Mouse (Mus musculus): ENCODE measurements at regions not wholly inside any gene's neighbourhood (a gene's known extent, or its start where the extent isn't known, plus 50 kb on each side); places are given as distances from the start of the nearest gene placed in this dataset.

- no peaks in the 10 kb centered on the region; the same call in 1 of the 2 replicates for H3K4me1 ChIP-seq (ENCODE audit: control insufficient read depth, insufficient read depth, low read length)
- no peaks in the 10 kb centered on the region for H3K27me3 ChIP-seq (ENCODE audit: control insufficient read depth, insufficient read depth, low read length)
- H3K36me3 ChIP-seq (ENCODE audit: control insufficient read depth, insufficient read depth, low read length): no peaks in the 10 kb centered on the region
- no peak overlapping the region for H3K4me3 ChIP-seq (ENCODE audit: low read depth, low read length)
- no peak overlapping the region for H3K27ac ChIP-seq (ENCODE audit: low read depth, low read length)
- no peak overlapping the region for H3K9ac ChIP-seq (ENCODE audit: low read length)
- H3K9me3 ChIP-seq (ENCODE audit: control insufficient read depth, low read length): no peaks in the 10 kb centered on the region
- 50% methylated on average over 7 of the region's 7 CpGs for WGBS
- DNase-seq (ENCODE audit: low spot score, missing footprints) (no peak), ATAC-seq (ENCODE audit: low FRiP score) (peak; percentile 85)
- no peak overlapping the region for H3K4me2 ChIP-seq
These were observed 209.5 kb downstream of the Btg1 start for GRCm38 (mm10) chr10:96826234-96826788.

- no peaks in the 10 kb centered on the region for H3K27me3 ChIP-seq (ENCODE audit: control insufficient read depth, insufficient read depth, low read length)
- no peak overlapping the region for H3K27ac ChIP-seq (ENCODE audit: low read depth, low read length)
- DNase-seq (ENCODE audit: low spot score, missing footprints): no peak
- H3K4me2 ChIP-seq: no peak overlapping the region
- H3K9me3 ChIP-seq (ENCODE audit: control insufficient read depth, low read length): no peaks in the 10 kb centered on the region
- H3K36me3 ChIP-seq (ENCODE audit: control insufficient read depth, insufficient read depth, low read length): no peaks in the 10 kb centered on the region
- no peak for ATAC-seq (ENCODE audit: low FRiP score)
- no peak overlapping the region for H3K4me3 ChIP-seq (ENCODE audit: low read depth, low read length)
- 85% methylated on average over 5 of the region's 5 CpGs for WGBS
- H3K9ac ChIP-seq (ENCODE audit: low read length): no peak overlapping the region
- no peaks in the 10 kb centered on the region; the same call in 1 of the 2 replicates for H3K4me1 ChIP-seq (ENCODE audit: control insufficient read depth, insufficient read depth, low read length)
These were observed 211.2 kb downstream of the Btg1 start for GRCm38 (mm10) chr10:96827971-96828370.

GRCm38 (mm10) chr10:96828581-96829246 lies 211.9 kb downstream of the Btg1 start:
- Histone ChIP-seq H3K9ac (ENCODE audit: low read length) (no peak overlapping the region), H3K27ac (ENCODE audit: low read depth, low read length) (no peak overlapping the region), H3K9me3 (ENCODE audit: control insufficient read depth, low read length) (no peaks in the 10 kb centered on the region), H3K27me3 (ENCODE audit: control insufficient read depth, insufficient read depth, low read length) (no peaks in the 10 kb centered on the region), H3K4me2 (no peak overlapping the region), H3K4me3 (ENCODE audit: low read depth, low read length) (no peak overlapping the region), H3K4me1 (ENCODE audit: control insufficient read depth, insufficient read depth, low read length) (no peaks in the 10 kb centered on the region; the same call in 1 of the 2 replicates), H3K36me3 (ENCODE audit: control insufficient read depth, insufficient read depth, low read length) (no peaks in the 10 kb centered on the region)
- 85% methylated on average over 7 of the region's 7 CpGs for WGBS
- ATAC-seq (ENCODE audit: low FRiP score): no peak
- no peak for DNase-seq (ENCODE audit: low spot score, missing footprints)

GRCm38 (mm10) chr10:96831071-96831470 lies 214.3 kb downstream of the Btg1 start:
- DNase-seq (ENCODE audit: low spot score, missing footprints): no peak
- no peak overlapping the region for H3K4me2 ChIP-seq
- WGBS: 72% methylated on average over 12 of the region's 12 CpGs
- no peaks in the 10 kb centered on the region for H3K27me3 ChIP-seq (ENCODE audit: control insufficient read depth, insufficient read depth, low read length)
- no peak for ATAC-seq (ENCODE audit: low FRiP score)
- H3K36me3 ChIP-seq (ENCODE audit: control insufficient read depth, insufficient read depth, low read length): no peaks in the 10 kb centered on the region
- no peak overlapping the region for H3K27ac ChIP-seq (ENCODE audit: low read depth, low read length)
- no peak overlapping the region for H3K4me3 ChIP-seq (ENCODE audit: low read depth, low read length)
- no peaks in the 10 kb centered on the region; the same call in 1 of the 2 replicates for H3K4me1 ChIP-seq (ENCODE audit: control insufficient read depth, insufficient read depth, low read length)
- no peaks in the 10 kb centered on the region for H3K9me3 ChIP-seq (ENCODE audit: control insufficient read depth, low read length)
- no peak overlapping the region for H3K9ac ChIP-seq (ENCODE audit: low read length)

GRCm38 (mm10) chr10:96837230-96837629 lies 220.4 kb downstream of the Btg1 start:
- no peak overlapping the region for H3K4me3 ChIP-seq (ENCODE audit: low read depth, low read length)

GRCm38 (mm10) chr10:96841128-96841527 lies 224.3 kb downstream of the Btg1 start:
- no peak for DNase-seq (ENCODE audit: low spot score, missing footprints)
- H3K36me3 ChIP-seq (ENCODE audit: control insufficient read depth, insufficient read depth, low read length): no peaks in the 10 kb centered on the region

More at GRCm38 (mm10) chr10:96837230-96837629, 220.4 kb downstream of the Btg1 start:
- ATAC-seq (ENCODE audit: low FRiP score) (no peak), DNase-seq (ENCODE audit: low spot score, missing footprints) (peak; percentile 70)
- no peaks in the 10 kb centered on the region for H3K27me3 ChIP-seq (ENCODE audit: control insufficient read depth, insufficient read depth, low read length)
- H3K9ac ChIP-seq (ENCODE audit: low read length): no peak overlapping the region
- H3K36me3 ChIP-seq (ENCODE audit: control insufficient read depth, insufficient read depth, low read length): no peaks in the 10 kb centered on the region
- no peaks in the 10 kb centered on the region for H3K9me3 ChIP-seq (ENCODE audit: control insufficient read depth, low read length)
- no peak overlapping the region for H3K4me2 ChIP-seq
- H3K4me1 ChIP-seq (ENCODE audit: control insufficient read depth, insufficient read depth, low read length): no peaks in the 10 kb centered on the region
- no peak overlapping the region for H3K27ac ChIP-seq (ENCODE audit: low read depth, low read length)
- WGBS: 91% methylated on average over 7 of the region's 7 CpGs

GRCm38 (mm10) chr10:96841956-96842355 lies 225.2 kb downstream of the Btg1 start:
- H3K9ac ChIP-seq (ENCODE audit: low read length): no peak overlapping the region
- no peak for ATAC-seq (ENCODE audit: low FRiP score)
- 92% methylated on average over 2 of the region's 2 CpGs for WGBS
- H3K27ac ChIP-seq (ENCODE audit: low read depth, low read length): no peak overlapping the region
- H3K9me3 ChIP-seq (ENCODE audit: control insufficient read depth, low read length): no peaks in the 10 kb centered on the region
- no peak for DNase-seq (ENCODE audit: low spot score, missing footprints)
- peaks cover 2% of the 10 kb centered on the region; the same call in 1 of the 2 replicates for H3K4me1 ChIP-seq (ENCODE audit: control insufficient read depth, insufficient read depth, low read length)
- H3K27me3 ChIP-seq (ENCODE audit: control insufficient read depth, insufficient read depth, low read length): no peaks in the 10 kb centered on the region
- no peak overlapping the region for H3K4me3 ChIP-seq (ENCODE audit: low read depth, low read length)
- H3K36me3 ChIP-seq (ENCODE audit: control insufficient read depth, insufficient read depth, low read length): no peaks in the 10 kb centered on the region
- no peak overlapping the region for H3K4me2 ChIP-seq

More at GRCm38 (mm10) chr10:96841128-96841527, 224.3 kb downstream of the Btg1 start:
- Histone ChIP-seq H3K27me3 (ENCODE audit: control insufficient read depth, insufficient read depth, low read length) (no peaks in the 10 kb centered on the region), H3K27ac (ENCODE audit: low read depth, low read length) (no peak overlapping the region), H3K4me3 (ENCODE audit: low read depth, low read length) (no peak overlapping the region), H3K9ac (ENCODE audit: low read length) (no peak overlapping the region), H3K4me1 (ENCODE audit: control insufficient read depth, insufficient read depth, low read length) (no peaks in the 10 kb centered on the region), H3K4me2 (no peak overlapping the region), H3K9me3 (ENCODE audit: control insufficient read depth, low read length) (no peaks in the 10 kb centered on the region)
- ATAC-seq (ENCODE audit: low FRiP score): no peak
- 88% methylated on average over 2 of the region's 2 CpGs for WGBS

GRCm38 (mm10) chr10:96845906-96846305 lies 229.1 kb downstream of the Btg1 start:
- 73% methylated on average over 4 of the region's 4 CpGs for WGBS
- Histone ChIP-seq H3K36me3 (ENCODE audit: control insufficient read depth, insufficient read depth, low read length) (no peaks in the 10 kb centered on the region), H3K27me3 (ENCODE audit: control insufficient read depth, insufficient read depth, low read length) (no peaks in the 10 kb centered on the region), H3K4me1 (ENCODE audit: control insufficient read depth, insufficient read depth, low read length) (peaks cover 5% of the 10 kb centered on the region; the same call in 1 of the 2 replicates), H3K4me3 (ENCODE audit: low read depth, low read length) (no peak overlapping the region), H3K9ac (ENCODE audit: low read length) (no peak overlapping the region), H3K9me3 (ENCODE audit: control insufficient read depth, low read length) (no peaks in the 10 kb centered on the region), H3K27ac (ENCODE audit: low read depth, low read length) (no peak overlapping the region), H3K4me2 (no peak overlapping the region)
- ATAC-seq (ENCODE audit: low FRiP score) (no peak), DNase-seq (ENCODE audit: low spot score, missing footprints) (no peak)

- Histone ChIP-seq H3K4me1 (ENCODE audit: control insufficient read depth, insufficient read depth, low read length) (peaks cover 5% of the 10 kb centered on the region; the same call in 1 of the 2 replicates), H3K4me2 (no peak overlapping the region), H3K36me3 (ENCODE audit: control insufficient read depth, insufficient read depth, low read length) (no peaks in the 10 kb centered on the region), H3K9me3 (ENCODE audit: control insufficient read depth, low read length) (no peaks in the 10 kb centered on the region; the same call in 1 of the 2 replicates), H3K27ac (ENCODE audit: low read depth, low read length) (no peak overlapping the region; the same call in 1 of the 2 replicates), H3K4me3 (ENCODE audit: low read depth, low read length) (no peak overlapping the region), H3K9ac (ENCODE audit: low read length) (no peak overlapping the region), H3K27me3 (ENCODE audit: control insufficient read depth, insufficient read depth, low read length) (no peaks in the 10 kb centered on the region)
- 45% methylated on average over 6 of the region's 6 CpGs for WGBS
- ATAC-seq (ENCODE audit: low FRiP score): peak; percentile 66; the same call in 1 of the 2 replicates
- no peak for DNase-seq (ENCODE audit: low spot score, missing footprints)
These were observed 230.2 kb downstream of the Btg1 start for GRCm38 (mm10) chr10:96847028-96847427.
